ENCODE assay signal across 18 mouse cellular contexts in genomic region chr5:134613727-134614126, GRCm38 (mm10). TPM values are rescaled to one million over a fixed set of nuclear protein-coding genes. Genes with fewer than 3 reads are reported as not detected.
A peak's percentile ranks its signal among the peaks of the same experiment; 100 is the strongest.
DNase-seq lines count a peak whose midpoint lies in the region; ATAC-seq and TF ChIP-seq lines count a peak whose summit lies in the region.
"Had no signal": no experiment of that assay in that cellular context is flagged by ENCODE, and none has a peak within 500 bp of the region (broad histone marks: within the 10 kb centered on the region; RNA-seq: fewer than 3 reads in every experiment).

No protein-coding gene starts in this region.

- no peaks in the 10 kb centered on the region for H3K27me3 ChIP-seq in kidney, adult 2 months (replicated peaks; ENCODE audit: control insufficient read depth, insufficient read depth, low read length)
- H3K27me3 ChIP-seq in kidney, embryonic 14.5 days (ENCODE audit: control insufficient read depth, insufficient read depth, low read length) = no peaks in the 10 kb centered on the region
- no peaks in the 10 kb centered on the region for H3K27me3 ChIP-seq in thymus, adult 2 months (ENCODE audit: control insufficient read depth, insufficient read depth, low read length)
- no peaks in the 10 kb centered on the region for H3K27me3 ChIP-seq in splenic B cell, adult 2 months (ENCODE audit: control insufficient read depth, insufficient read depth, low read length, poor library complexity, severe bottlenecking)
- H3K27me3 ChIP-seq in stomach, postnatal 0 days (ENCODE audit: control insufficient read depth, insufficient read depth, low read length) = no peaks in the 10 kb centered on the region
- H3K27me3 ChIP-seq: heart, embryonic 13.5 days; hindbrain, embryonic 13.5 days had no signal

- H3K9me3 ChIP-seq in kidney, embryonic 14.5 days (ENCODE audit: control insufficient read depth, low read length) = no peaks in the 10 kb centered on the region
- no peaks in the 10 kb centered on the region for H3K9me3 ChIP-seq in stomach, postnatal 0 days (ENCODE audit: control insufficient read depth, low read length)
- H3K9me3 ChIP-seq: heart, embryonic 13.5 days; hindbrain, embryonic 13.5 days; midbrain, embryonic 10.5 days had no signal

- no peaks in the 10 kb centered on the region for H3K4me1 ChIP-seq in kidney, adult 2 months (ENCODE audit: control insufficient read depth, insufficient read depth, low read length)
- no peaks in the 10 kb centered on the region for H3K4me1 ChIP-seq in kidney, embryonic 14.5 days (ENCODE audit: control insufficient read depth, insufficient read depth, low read length)
- H3K4me1 ChIP-seq in thymus, adult 2 months (replicated peaks; ENCODE audit: control insufficient read depth, insufficient read depth, low read length) = 0 out of 2 replicates have a peak, but pooled peaks cover 4% of the 10 kb centered on the region
- no peaks in the 10 kb centered on the region for H3K4me1 ChIP-seq in stomach, postnatal 0 days (replicated peaks; ENCODE audit: control insufficient read depth, insufficient read depth)
- H3K4me1 ChIP-seq: heart, embryonic 13.5 days had no signal

- 0 out of 2 replicates have a peak overlapping the region, but pooled peaks have one; percentile 16 for H3K4me3 ChIP-seq in kidney, adult 2 months (ENCODE audit: insufficient read depth, low read depth, low read length)
- no peak overlapping the region for H3K4me3 ChIP-seq in kidney, embryonic 14.5 days (ENCODE audit: low read length)
- no peak overlapping the region for H3K4me3 ChIP-seq in thymus, adult 2 months (ENCODE audit: control insufficient read depth, insufficient read depth, low read length)
- no peak overlapping the region for H3K4me3 ChIP-seq in stomach, postnatal 0 days (ENCODE audit: low read depth, low read length)
- H3K4me3 ChIP-seq: heart, embryonic 13.5 days; hindbrain, embryonic 13.5 days; midbrain, embryonic 10.5 days had no signal

- H3K4me2 ChIP-seq in kidney, embryonic 14.5 days (replicated peaks; ENCODE audit: low read depth, low read length) = no peak overlapping the region
- no peak overlapping the region for H3K4me2 ChIP-seq in stomach, postnatal 0 days (replicated peaks; ENCODE audit: low read depth)
- H3K4me2 ChIP-seq: heart, embryonic 13.5 days; hindbrain, embryonic 13.5 days had no signal

- H3K27ac ChIP-seq in kidney, adult 2 months (ENCODE audit: insufficient read depth, low read depth, low read length) = peak overlapping the region; percentile 25; the same call in 1 of the 2 replicates
- H3K27ac ChIP-seq in kidney, embryonic 14.5 days (ENCODE audit: low read depth, low read length) = no peak overlapping the region
- peak overlapping the region; percentile 2; the same call in 1 of the 2 replicates for H3K27ac ChIP-seq in thymus, adult 2 months (ENCODE audit: control insufficient read depth, insufficient read depth, low read length)
- H3K27ac ChIP-seq in stomach, postnatal 0 days (replicated peaks) = no peak overlapping the region
- H3K27ac ChIP-seq: heart, embryonic 13.5 days; midbrain, embryonic 10.5 days had no signal

- no peak for TF ChIP-seq POLR2A in kidney, adult 2 months (IDR thresholded peaks at IDR 0.05; ENCODE audit: low read depth, low read length)
- no peak for TF ChIP-seq POLR2A in thymus, adult 2 months (IDR thresholded peaks at IDR 0.05; ENCODE audit: control insufficient read depth, extremely low read depth, insufficient read depth, low read length, poor library complexity)

- H3K36me3 ChIP-seq in kidney, adult 2 months (ENCODE audit: control insufficient read depth, insufficient read depth, low read length) = no peaks in the 10 kb centered on the region
- peaks cover 25% of the 10 kb centered on the region for H3K36me3 ChIP-seq in kidney, embryonic 14.5 days (ENCODE audit: control insufficient read depth, insufficient read depth, low read length)
- no peaks in the 10 kb centered on the region; the same call in 1 of the 2 replicates for H3K36me3 ChIP-seq in thymus, adult 2 months (ENCODE audit: control insufficient read depth, insufficient read depth, low read length)
- no peaks in the 10 kb centered on the region; the same call in 1 of the 2 replicates for H3K36me3 ChIP-seq in splenic B cell, adult 2 months (ENCODE audit: control insufficient read depth, insufficient read depth, low read length, poor library complexity, severe bottlenecking)
- 0 out of 2 replicates have a peak, but pooled peaks cover under 1% of the 10 kb centered on the region for H3K36me3 ChIP-seq in stomach, postnatal 0 days (ENCODE audit: control insufficient read depth, insufficient read depth, low read length)

- ATAC-seq in kidney, embryonic 14.5 days (ENCODE audit: low FRiP score, low TSS enrichment) = no peak
- ATAC-seq in megakaryocyte progenitor cell, adult 5-6 weeks (replicated peaks; ENCODE audit: poor library complexity) = peak; percentile 32
- ATAC-seq in stomach, postnatal 0 days (ENCODE audit: low FRiP score, low TSS enrichment) = no peak
- ATAC-seq: forebrain, embryonic 16.5 days had no signal

- peak; percentile 24 for DNase-seq in kidney, adult 2 months
- DNase-seq in thymus, adult 2 months = no peak
- DNase-seq in thymus, postnatal 0 days (ENCODE audit: low spot score) = no peak
- peak; percentile 82 for DNase-seq in splenic B cell, adult 2 months (ENCODE audit: low read depth, low spot score)
- DNase-seq in frontal cortex, postnatal 25 days (ENCODE audit: low spot score in 2 of 2) = no peak
- no peak for DNase-seq in stomach, postnatal 0 days (ENCODE audit: low spot score)
- DNase-seq: adrenal gland, postnatal 36 days; cerebellum, adult 11-12 months; gastrocnemius, postnatal 25 days; kidney, adult 11 months; lung, adult 2 months had no signal

- WGBS in kidney, adult 2 months = 82% methylated on average over 9 of the region's 9 CpGs
- 79% methylated on average over 9 of the region's 9 CpGs for WGBS in kidney, embryonic 14.5 days
- WGBS in thymus, adult 2 months = 49% methylated on average over 9 of the region's 9 CpGs
- WGBS in stomach, postnatal 0 days = 84% methylated on average over 9 of the region's 9 CpGs

- H3K9ac ChIP-seq in kidney, embryonic 14.5 days (ENCODE audit: low read depth, low read length) = no peak overlapping the region
- H3K9ac ChIP-seq in stomach, postnatal 0 days (ENCODE audit: low read length) = no peak overlapping the region
- H3K9ac ChIP-seq: heart, embryonic 13.5 days; hindbrain, embryonic 13.5 days had no signal

- TF ChIP-seq CTCF in kidney, adult 2 months (conservative IDR thresholded peaks at IDR 0.05; ENCODE audit: insufficient read depth, insufficient read length, low read depth, low read length) = no peak
- no peak for TF ChIP-seq CTCF in thymus, adult 2 months (IDR thresholded peaks at IDR 0.05; ENCODE audit: borderline replicate concordance, control insufficient read depth, extremely low read depth, insufficient read depth, low read length, poor library complexity)
- no peak for TF ChIP-seq CTCF in stomach, postnatal 0 days (IDR thresholded peaks at IDR 0.05; ENCODE audit: low read depth)

- TF ChIP-seq EP300 in stomach, postnatal 0 days (optimal IDR thresholded peaks at IDR 0.05) = no peak

RNA-seq across cellular contexts. Expression of gene Lat2, which starts 1.1 kb away (rescaled TPM):
- 1.8 and 3.3 TPM in 2 replicates for polyA plus RNA-seq in kidney, adult 2 months (2012; rRNA removed)
- 1.8 and 2.2 TPM in 2 replicates for polyA plus RNA-seq in kidney, embryonic 14.5 days (2014; fragmentation: Nextera tagmentation; extraction: Ambion mirVana)
- 7.8 and 7.9 TPM in 2 replicates for polyA plus RNA-seq in thymus, adult 2 months (2012; rRNA removed)
- 6.7 and 6.9 TPM in 2 replicates for polyA plus RNA-seq in thymus, postnatal 0 days (2015; fragmentation: Nextera tagmentation; extraction: Ambion mirVana)
- 33.7 and 35.8 TPM in 2 replicates for total RNA-seq in megakaryocyte progenitor cell, adult 5-6 weeks (2015)
- 48.6 and 67.4 TPM in 2 replicates for total RNA-seq in megakaryocyte progenitor cell, adult 5-6 weeks (2017)
- polyA plus RNA-seq in stomach, postnatal 0 days (2015; fragmentation: Nextera tagmentation; extraction: Ambion mirVana) = 0.99 and 1.1 TPM in 2 replicates

RNA-seq across cellular contexts. Expression of gene Eif4h, which starts 25.6 kb away (rescaled TPM):
- polyA plus RNA-seq in kidney, adult 2 months (2012; rRNA removed) = 192 and 218 TPM in 2 replicates
- 463 and 491 TPM in 2 replicates for polyA plus RNA-seq in kidney, embryonic 14.5 days (2014; fragmentation: Nextera tagmentation; extraction: Ambion mirVana)
- polyA plus RNA-seq in thymus, adult 2 months (2012; rRNA removed) = 322 and 363 TPM in 2 replicates
- polyA plus RNA-seq in thymus, postnatal 0 days (2015; fragmentation: Nextera tagmentation; extraction: Ambion mirVana) = 385 and 414 TPM in 2 replicates
- 201 and 220 TPM in 2 replicates for total RNA-seq in megakaryocyte progenitor cell, adult 5-6 weeks (2015)
- total RNA-seq in megakaryocyte progenitor cell, adult 5-6 weeks (2017) = 238 and 266 TPM in 2 replicates
- polyA plus RNA-seq in stomach, postnatal 0 days (2015; fragmentation: Nextera tagmentation; extraction: Ambion mirVana) = 238 and 242 TPM in 2 replicates

RNA-seq across cellular contexts. Expression of gene Rfc2, which starts 32.6 kb away (rescaled TPM):
- 65.5 and 76.4 TPM in 2 replicates for polyA plus RNA-seq in kidney, adult 2 months (2012; rRNA removed)
- polyA plus RNA-seq in kidney, embryonic 14.5 days (2014; fragmentation: Nextera tagmentation; extraction: Ambion mirVana) = 309 and 333 TPM in 2 replicates
- polyA plus RNA-seq in thymus, adult 2 months (2012; rRNA removed) = 133 and 145 TPM in 2 replicates
- 262 and 278 TPM in 2 replicates for polyA plus RNA-seq in thymus, postnatal 0 days (2015; fragmentation: Nextera tagmentation; extraction: Ambion mirVana)
- total RNA-seq in megakaryocyte progenitor cell, adult 5-6 weeks (2015) = 230 and 236 TPM in 2 replicates
- total RNA-seq in megakaryocyte progenitor cell, adult 5-6 weeks (2017) = 145 and 166 TPM in 2 replicates
- 81.5 and 83.7 TPM in 2 replicates for polyA plus RNA-seq in stomach, postnatal 0 days (2015; fragmentation: Nextera tagmentation; extraction: Ambion mirVana)

RNA-seq across cellular contexts. Expression of gene Syna, which starts 53.8 kb away (rescaled TPM):
- polyA plus RNA-seq in kidney, adult 2 months (2012; rRNA removed) = 0.34 and 0.48 TPM in 2 replicates
- 0.14 TPM in 1 of 2 replicates, not detected in the other for polyA plus RNA-seq in kidney, embryonic 14.5 days (2014; fragmentation: Nextera tagmentation; extraction: Ambion mirVana)
- 0.09 and 0.15 TPM in 2 replicates for polyA plus RNA-seq in thymus, adult 2 months (2012; rRNA removed)
- polyA plus RNA-seq in thymus, postnatal 0 days (2015; fragmentation: Nextera tagmentation; extraction: Ambion mirVana) = 0.08 and 0.09 TPM in 2 replicates
- total RNA-seq in megakaryocyte progenitor cell, adult 5-6 weeks (2015) = not detected in 2 replicates
- not detected in 2 replicates for total RNA-seq in megakaryocyte progenitor cell, adult 5-6 weeks (2017)
- polyA plus RNA-seq in stomach, postnatal 0 days (2015; fragmentation: Nextera tagmentation; extraction: Ambion mirVana) = 0.07 TPM in 2 replicates
- total RNA-seq: adrenal gland, postnatal 36 days; gastrocnemius, postnatal 25 days had no signal
- polyA plus RNA-seq: heart, embryonic 13.5 days; neural tube, embryonic 11.5 days had no signal

Comparison
In these comparisons a context has a peak if more than half of its experiments do, and no peak if none do; other contexts are left out.
1. H3K27ac ChIP-seq: peak in kidney, adult 2 months (single experiment) and thymus, adult 2 months (single experiment); none in kidney, embryonic 14.5 days (single experiment) and stomach, postnatal 0 days (single experiment).
2. DNase-seq: peak in kidney, adult 2 months (single experiment) and splenic B cell, adult 2 months (single experiment); none in thymus, adult 2 months (single experiment), thymus, postnatal 0 days (single experiment), frontal cortex, postnatal 25 days (0 of 2) and stomach, postnatal 0 days (single experiment).